Mouse (Mus musculus): ENCODE results near the gene Rara.

The Rara gene

DNA sequence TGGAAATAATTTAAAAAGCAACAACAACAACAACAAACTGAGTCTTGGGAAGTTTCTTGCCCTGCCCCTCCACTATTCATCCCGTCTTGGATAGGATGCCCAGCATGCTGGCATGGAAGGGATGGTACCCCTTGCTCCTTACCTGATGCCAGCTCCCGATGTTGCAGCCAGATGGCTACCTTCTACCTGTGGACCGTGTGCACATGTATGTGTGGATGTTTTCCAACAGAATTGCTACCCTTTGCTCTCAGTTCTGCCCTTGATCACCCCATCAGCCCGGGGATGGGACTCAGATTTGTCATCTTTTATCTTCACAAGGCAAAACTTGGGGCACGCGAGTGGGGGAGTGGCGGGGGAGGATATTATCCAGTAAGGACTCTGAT is 11.1 kb downstream of the Rara start:
- DNase-seq (ENCODE audit: low spot score): no peak

DNA sequence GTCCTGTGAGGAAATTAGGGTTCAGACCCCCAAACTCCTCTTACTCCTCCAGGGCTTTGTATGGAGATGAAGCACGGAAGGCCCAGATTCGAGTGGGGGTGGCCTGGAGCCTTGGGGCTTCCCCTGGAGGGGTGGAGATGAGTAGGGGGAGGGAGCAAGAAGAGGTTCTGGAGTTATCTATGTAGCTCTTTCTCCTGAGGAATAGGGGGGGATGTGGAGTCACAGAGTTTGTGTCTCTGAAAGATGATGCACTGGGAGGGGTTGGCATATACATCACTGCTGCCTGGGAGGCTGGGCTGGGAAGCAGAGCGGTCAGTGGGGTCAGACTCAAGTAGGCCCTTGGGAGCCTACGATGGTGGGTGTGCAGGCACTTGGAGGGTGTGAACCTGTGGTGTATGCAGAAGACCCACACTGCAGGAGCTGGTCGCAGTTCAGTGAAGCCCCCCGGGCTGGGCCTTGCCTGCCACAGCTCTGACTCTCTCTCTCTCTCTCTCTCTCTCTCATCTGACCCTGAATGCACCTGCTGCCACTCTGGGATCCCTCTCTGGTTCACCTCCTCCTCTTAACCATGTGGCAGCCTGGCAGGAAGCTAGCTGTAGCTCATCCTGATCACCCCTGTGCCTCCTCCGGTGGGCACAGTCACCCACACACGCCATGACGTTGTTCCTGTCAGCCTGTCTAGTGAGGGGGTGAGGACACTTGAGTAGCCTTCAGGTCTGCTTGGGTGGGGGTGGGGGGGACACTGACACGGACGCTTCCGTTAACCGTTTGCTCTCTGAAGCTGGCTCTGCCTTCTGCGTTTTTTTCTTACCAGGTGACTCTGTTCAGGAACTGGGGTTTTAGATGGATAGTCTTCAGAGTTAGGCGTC is 11.7 kb downstream of the Rara start:
- no peak for DNase-seq (ENCODE audit: low spot score)

DNA sequence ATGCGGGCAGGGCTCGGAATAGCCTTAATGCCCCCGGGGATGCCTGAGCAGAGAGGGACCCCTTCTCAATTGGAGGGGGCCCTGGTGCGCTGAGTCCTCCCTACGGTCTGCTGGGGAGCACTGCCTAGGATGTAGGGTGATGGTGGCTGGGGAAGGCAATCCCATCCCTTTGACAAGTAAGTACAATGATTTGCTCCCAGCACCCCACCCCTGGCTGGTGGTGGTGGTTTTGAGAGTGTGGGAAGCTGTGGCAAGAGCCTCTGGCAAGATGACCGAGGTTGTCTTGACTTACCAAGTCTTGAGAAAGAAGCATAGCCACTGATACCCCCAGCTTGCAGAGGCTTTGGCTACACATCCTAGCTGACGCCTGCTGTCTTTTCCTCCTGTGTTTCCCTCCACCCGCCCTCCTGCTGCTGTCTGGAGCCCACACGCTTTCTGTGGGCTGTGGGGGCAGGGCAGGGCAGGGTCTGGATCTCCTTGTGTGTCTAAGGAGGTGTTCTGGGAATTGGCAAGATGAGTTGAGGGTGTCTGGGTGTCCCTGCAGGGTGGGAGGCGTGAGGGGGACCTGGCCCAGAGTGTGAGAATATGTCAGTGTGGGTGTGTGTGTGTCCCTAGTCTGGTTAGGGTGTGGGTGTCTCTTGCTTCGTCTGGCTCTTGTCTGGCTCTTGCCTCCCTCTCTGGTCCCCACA is 12.5 kb downstream of the Rara start:
- no peak for DNase-seq (ENCODE audit: low spot score)

DNA sequence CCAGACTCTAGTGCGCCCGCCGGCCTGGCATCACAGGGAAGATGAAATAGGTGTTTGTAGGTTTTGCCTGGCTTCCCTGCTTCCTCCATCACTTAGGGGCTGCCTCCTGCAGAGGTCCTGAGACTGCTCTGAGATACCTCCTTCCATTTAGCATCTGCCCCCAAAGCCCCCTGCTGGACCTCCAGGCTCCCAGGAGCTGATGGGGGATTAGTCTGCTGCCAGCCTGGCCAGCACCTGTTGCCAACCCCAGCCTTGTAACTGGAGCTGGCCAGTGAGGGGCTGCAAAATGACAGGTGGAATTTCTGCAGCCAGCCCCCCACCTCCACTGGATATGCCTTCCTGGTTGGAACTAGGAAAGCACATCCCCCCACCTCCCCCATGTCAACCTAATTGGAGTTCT is 13.2 kb downstream of the Rara start:
- DNase-seq (ENCODE audit: low spot score): no peak

DNA sequence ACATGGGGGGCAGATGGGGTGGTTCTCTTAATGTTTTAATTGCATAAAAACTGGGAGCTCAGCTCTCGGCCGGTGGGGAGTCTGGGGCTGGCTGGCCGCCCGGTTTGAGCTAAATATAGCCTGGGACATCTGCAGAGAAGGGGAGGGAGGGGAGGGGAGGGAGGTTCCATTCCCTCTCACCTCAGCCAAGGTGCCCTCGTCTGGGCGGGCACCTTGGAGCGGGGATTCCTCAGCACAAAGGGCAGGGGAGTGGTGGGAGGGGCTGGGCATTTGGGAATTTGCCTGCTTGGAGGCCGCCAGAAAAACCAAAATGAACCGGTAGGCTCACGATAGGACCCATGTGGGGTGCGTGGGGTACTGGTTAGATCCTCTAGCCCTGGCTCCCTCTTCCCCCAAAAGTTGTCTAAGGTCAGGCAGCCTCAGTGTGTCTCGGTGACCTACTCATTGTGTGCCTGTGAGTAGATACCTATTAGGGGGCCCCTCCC is 13.8 kb downstream of the Rara start:
- no peak for DNase-seq (ENCODE audit: low spot score)

DNA sequence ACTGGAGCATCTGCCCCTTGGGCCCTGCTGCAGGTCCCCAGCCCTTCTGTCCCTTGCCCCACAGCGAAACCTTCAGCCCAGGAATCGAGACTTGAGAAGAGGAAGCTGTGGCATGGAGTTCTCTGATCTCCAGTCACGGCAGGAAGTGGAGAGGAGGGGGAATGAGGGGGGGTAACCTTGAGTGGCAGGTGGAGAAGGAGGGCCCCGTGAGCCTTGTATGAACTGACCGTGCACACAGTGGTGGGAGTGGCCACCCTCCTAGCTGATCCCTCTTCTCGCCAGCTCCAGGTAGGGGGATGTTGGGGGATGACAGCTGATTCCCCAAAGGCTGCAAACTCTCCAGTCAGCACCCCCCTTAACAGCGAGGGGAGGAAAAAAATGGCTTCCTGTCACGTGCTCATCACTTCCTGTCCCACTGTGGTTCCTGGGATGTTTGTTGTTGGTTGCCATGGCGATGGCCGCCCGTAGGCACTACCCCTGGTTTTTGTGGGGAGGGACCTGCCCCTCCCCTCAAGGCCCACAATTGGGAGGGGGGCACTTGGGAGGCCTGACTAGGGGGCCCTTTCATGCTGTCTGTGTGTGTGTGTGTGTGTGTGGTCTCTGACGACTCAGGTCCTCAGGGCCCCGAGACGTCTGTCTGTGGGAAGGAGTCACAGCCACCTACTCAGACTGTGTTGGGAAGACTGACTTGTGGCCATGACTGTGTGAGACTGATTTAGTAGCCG is 14.4 kb downstream of the Rara start:
- DNase-seq (ENCODE audit: low spot score): peak; percentile 68

DNA sequence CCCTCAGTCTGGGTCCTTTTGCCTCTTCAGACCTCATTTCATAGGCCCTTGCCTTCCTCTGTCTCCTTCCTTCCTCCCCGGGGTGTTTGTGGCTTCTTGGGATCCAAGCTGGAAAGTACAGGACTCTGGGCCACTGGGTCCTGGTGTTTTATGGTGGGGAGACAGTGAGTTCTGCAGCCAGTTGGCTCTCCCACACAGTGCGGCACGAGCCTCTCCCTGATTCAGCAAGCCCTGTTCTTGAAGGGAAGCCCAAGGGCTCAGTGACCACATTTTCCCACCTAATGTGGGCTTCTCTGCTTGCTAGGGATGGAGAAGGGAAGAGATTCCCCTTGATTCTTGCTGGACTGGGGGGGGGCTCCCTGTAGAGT is 14.9 kb downstream of the Rara start:
- no peak for DNase-seq (ENCODE audit: low spot score)

DNA sequence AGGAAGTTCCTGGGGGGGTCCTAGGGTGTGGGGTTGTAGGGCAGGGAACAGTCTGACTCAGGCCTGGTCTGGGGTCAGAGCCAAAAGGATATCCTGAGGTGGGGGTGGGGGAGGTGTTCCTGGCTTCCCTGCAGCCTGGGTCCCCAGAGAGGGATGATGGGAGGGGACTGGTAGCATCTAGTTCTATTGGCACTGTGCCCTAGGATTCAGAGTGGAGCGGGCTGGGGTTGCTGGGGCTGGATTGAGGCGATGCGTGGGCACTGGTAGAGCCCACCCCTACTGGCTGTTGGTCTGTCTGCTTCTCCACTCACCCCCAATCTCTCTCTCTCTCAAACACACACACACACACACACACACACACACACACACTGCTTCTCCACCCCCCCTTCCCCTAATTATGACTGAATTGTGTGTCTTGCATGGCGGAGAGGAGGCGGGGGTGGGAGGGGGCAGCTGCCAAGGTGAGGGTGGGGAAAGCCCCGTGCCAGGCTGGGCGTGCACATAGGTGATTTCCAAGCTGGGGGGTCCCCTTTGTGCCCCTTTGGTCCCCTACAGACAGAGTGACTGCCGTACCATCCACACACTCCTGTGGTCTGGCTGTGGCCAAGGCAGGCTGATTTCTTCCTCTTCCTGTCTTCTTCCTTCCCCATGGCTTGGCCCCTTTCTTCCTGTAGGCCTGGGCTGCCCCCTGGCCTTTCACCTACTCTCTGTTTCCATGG is 15.5 kb downstream of the Rara start:
- no peak for DNase-seq (ENCODE audit: low spot score)

DNA sequence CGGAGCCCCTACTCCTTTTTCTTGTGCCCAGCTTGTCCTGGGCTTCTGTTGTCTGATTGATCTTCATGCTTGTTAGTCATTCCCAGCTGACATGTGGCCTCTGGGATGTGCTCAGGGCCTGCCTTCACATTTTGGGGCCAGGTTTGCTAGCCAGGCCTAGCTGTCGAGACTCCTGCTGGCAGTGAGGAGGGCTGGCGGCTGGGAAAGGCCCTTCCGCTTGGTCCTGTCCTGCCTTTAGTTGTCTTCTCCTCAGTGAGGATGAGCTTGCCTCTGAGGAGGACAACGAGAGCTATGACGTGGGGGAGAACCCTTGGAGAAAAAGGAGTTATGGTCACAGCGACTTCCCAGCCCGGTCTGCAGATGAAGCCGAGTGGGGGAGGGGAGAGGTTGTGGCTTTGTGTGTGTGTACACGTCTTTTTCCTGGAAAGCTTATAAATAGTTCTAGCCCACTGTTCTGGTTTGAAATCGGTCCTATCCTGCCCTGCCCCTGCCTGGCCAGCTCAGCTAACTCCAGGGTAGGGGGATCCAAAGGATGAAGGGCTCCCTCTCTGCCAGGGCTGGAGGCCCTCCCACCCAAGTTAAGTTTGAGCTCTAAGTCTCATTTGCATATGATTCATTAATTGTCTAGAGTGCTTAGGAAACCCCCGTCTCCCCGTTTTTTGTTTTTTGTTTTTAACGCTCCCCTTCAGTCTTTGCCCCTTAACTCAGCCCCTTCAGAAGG is 16.3 kb downstream of the Rara start:
- DNase-seq (ENCODE audit: low spot score): no peak

DNA sequence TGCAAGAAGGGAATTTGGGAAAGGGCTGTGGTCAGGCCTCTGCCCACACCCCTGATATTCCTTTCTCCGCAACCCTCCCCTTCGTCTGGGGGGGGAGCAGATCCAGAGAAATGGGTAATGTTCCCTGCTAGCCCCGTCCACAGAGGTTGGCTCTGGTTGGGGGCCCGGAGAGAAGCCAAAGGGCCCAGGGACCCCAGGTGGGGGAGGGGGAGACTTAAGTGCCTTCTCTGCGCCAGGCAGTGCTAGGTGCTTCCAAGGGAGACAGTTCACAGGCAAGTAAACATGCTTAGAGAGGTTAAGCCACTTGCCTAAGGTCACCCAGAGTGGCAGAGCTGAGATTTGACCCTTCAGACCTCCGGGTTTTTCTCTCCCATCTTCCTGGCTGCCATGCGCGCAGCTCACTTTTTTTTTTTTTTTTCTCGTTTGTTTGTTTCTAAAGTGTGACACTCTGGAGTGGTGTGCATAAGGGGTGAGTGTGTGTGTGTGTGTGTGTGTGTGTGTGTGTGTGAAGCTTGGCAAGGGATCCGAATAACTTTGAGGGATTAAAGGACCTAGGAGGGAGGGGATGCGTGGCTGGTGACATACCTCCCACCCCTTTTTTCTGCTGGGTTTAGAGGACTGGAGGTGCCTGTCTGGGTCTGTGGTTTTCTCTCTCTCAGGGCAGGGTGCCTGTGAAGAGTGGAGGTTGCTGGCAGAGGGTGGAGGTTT is 17.4 kb downstream of the Rara start:
- DNase-seq (ENCODE audit: low spot score): no peak

DNA sequence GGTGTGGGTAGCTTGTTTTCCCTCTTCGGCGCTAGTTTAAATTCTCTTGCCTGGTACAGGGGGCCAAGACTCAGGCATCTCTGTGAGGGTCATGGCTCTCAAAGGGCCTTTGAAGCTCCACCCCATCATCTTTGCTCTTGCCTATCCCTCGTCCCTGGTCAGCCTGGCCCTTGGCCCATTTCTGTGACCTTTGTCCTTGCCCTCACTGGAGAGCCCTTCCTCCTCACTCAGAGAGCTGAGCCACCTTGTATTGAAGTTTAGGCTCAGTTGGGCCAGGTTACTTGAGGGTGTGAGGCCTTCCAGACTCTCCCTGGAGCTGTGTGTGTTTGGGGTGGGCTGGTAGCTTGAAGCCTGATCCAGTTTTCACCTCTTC is 18.0 kb downstream of the Rara start:
- no peak for DNase-seq (ENCODE audit: low spot score)

DNA sequence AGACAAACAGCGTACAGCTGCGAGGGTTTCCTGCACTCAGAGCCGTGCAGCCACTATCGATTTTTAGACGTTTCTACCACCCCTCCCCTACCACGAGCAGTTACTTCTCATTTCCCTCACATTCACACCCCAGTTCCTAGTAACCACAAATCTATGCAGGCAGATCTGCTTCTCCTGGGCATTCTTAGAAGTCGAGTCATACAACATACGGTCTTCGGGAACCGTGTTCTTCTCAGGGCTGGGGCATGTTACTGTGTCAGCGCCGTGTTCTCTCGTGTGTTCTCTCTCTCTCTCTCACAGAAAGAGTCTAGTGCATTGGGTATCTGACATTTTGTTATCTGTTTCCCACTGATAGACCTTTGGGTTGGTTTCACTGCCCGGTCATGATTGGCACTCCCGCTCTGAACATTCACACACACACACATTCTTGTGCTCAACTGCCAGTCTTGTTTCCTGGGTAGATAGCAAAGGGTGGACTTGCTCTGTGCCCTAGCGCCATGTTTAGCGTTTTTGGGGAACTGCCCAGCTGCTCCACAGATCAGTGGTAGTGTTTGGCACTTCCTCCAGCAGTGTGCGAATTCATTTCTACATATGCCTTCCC is 20.5 kb downstream of the Rara start:
- no peak for DNase-seq (ENCODE audit: low spot score)

DNA sequence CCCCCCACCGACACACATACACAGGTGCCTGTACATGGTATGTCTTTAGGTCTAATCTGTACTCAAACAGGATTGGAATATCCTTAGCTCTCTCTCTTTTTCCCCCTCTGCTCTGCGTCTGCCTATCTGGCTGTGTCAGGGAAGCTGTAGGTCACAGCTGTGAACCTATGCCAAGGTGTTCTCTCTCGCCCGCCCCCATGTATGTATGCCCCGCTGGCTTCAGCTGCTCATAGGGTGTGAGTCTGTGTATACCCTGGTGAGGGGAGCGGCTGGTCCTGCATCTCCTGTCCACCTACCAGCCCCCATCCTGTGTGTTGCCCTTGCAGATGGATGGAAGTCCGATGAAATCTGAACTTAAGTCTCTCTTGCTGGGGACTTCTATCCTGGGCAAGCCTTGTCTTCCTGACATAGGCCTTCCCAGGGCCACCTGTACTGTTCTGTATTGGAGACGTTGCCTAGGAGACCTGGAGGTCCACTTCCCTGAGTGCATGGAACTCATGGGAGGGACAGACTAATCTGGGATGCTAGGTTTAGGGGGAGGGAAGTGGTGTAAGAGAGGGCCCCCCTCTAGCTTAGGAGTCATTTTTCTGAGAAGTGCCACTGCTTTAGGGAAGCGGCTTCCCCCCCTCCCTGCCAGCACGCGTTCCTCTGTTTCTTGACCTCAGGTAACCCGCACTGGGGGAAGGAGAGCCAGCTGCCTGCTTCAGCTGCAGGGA is 21.8 kb downstream of the Rara start:
- no peak for DNase-seq (ENCODE audit: low spot score)

DNA sequence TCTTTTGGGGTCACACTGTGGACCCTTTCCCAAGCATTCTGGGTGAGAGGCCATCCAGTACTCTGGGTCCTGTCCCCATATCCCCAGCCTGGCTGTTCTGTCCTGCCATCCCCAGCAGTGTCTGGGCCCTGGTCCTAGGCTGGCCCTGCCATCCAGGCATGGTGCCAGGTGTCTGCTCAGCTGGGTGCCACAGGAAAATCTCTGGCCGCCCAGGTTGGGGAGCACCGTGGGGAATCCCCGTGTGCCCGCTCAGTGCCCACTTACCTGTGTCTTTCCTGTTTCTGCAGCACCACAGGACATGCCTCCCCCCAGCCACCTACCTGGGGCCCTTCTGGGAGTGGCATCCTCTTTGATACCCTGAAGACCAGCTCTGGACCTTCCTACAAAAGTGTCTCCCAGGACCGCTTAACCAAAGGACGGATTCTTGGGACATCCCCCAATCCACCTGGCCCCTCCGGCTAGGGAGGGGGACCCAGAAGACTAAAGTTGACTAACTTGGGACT is 22.4 kb downstream of the Rara start:
- DNase-seq (ENCODE audit: low spot score): no peak

DNA sequence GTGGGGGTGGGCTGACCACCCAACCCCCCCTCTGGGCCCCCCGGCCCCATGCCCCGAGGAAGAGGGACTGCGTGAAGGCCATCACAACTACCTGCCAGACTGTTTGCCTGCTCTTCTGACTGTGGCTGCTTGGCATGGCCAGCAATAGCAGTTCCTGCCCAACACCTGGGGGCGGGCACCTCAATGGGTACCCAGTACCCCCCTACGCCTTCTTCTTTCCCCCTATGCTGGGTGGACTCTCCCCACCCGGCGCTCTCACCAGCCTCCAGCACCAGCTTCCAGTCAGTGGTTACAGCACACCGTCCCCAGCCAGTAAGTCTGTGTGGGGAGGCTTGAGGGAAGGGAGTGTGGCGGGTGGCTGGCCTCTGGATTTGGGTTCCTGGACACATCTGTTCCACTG is 22.9 kb downstream of the Rara start:
- DNase-seq (ENCODE audit: low spot score): no peak

DNA sequence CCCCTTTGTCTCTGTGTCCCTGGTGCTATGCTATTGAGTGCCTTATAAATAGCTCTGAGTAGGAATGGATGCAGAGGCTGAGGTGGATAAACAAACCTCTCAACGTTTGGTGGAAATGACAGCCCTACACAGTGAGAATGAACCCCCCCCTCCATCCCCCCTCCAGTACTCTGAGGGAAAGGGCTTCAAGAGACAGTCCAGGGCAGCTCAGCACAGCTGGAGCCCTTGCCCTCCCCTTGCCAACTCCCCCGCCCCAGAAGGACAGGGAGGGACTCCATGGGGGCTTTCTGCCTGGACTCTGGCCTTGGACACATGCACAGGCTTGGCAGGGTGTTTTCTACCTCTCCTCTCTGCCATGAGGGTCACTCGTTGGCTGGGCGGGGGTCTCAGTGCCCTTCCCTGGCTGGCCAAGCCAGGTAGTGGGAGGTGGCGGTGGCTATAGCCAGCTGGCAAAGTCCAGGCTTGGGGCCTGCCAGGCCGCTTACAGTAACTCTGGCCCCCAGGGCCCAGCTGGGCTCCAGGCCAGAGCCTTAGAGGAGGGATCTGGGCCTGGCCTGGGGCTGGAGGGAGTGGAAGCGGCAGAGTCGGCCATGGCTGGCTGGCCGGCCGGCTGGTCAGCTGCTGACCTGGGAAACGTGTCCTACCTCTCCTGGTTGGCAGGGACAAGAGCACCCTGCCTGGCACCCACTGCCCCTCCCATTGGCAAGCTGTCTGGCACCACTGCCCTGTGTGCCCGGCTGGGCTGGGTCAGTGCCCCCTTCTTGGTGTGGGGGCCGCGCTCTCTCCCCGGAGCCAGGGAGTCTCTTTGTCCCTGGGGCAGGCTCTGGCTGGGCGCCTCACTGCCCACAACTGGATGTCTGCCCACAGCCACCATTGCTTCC is 23.6 kb downstream of the Rara start:
- no peak for DNase-seq (ENCODE audit: low spot score)

DNA sequence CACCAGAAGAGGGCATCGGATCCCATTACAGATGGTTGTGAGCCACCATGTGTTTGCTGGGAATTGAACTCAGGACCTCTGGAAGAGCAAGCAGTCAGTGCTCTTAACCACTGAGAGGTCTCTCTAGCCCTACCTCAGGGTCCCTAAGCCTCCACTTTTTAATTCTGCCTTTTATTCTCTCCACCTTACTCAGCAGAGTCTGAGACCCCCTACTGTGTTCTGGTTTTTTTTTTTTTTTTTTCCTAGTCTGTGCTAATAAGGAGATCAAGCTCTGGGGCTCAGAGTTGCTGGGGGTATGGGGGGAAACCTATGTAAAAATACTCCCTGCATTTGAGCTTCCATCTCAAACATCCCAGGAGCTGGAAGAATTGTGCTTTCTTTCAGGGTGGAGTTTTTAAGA is 24.5 kb downstream of the Rara start:
- DNase-seq (ENCODE audit: low spot score): no peak

DNA sequence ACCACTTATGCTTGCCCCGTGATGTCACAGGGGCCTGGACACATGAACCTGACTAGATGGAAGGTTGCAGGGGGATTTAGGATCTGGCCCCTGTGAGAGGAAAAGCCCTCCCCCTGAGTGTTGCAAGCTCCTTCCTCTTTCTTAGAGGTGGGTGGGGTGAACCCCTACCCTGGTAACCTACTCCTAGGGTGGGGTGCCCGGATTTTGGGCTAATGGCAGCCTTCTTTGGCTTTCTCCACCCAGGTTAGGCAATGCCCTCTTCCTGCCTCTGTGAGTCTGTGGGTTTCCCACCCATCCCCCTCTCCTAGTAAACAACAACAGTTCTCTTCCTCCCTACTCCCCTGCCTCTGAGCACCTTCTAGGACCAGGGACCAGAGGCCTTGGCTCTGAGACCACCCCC is 25.1 kb downstream of the Rara start:
- no peak for DNase-seq (ENCODE audit: low spot score)

DNA sequence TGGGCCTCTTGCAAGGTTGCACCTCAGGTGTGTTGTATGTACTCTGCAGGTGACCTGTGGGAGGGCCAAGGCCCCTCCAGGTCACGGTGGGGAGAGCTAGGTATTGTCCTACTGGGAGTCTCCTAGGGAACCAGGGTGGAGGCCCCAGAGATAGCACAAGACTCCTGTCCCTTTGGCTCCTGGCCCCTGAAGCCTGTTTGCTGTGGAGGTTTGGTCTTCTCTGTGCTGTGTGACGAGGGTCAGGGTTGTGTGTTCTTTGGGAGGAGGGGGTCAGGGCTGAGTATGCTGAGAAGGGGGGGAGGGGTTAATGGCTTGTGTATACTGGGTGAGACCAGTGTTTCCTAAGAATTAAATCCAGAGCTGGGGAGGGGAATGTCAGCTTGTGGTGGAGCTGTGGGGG is 25.7 kb downstream of the Rara start:
- no peak for DNase-seq (ENCODE audit: low spot score)
